Mouse (Mus musculus) spleen, adult 10 weeks (tissue): Measurements from ENCODE around the gene Kantr. TPM values are rescaled to one million over a fixed set of nuclear protein-coding genes. Genes with fewer than 3 reads are reported as not detected.

ENCODE experiments used
- polyA plus RNA-seq: library from polyadenylated mRNA; stranded (reverse); fragments of 350-450 nt; fragmentation: Illumina TruSeq; extraction: RNeasy Lipid Tissue Mini Kit (QIAGEN cat#74804); gene quantifications from one replicate; pipeline ENCODE4 v1.2.3, GENCODE M21; 2015; ENCODE audit warnings: low replicate concordance; ENCODE audit not compliant: insufficient read depth

Gene Kantr
- polyA plus RNA-seq = 20.1 TPM

GRCm38 (mm10) chrX:152326996-152327688 is at the start of gene Kantr:
Gene Kantr (minus strand): TSS chrX:152327495.

GRCm38 (mm10) chrX:152368397-152369273 is 41.3 kb upstream of the Kantr start, which contains the start of gene Gpr173:
Gene Gpr173 (minus strand): TSS chrX:152368704.

GRCm38 (mm10) chrX:152342358-152342901 is 15.1 kb upstream of the Kantr start, which contains the start of gene Tspyl2:
Gene Tspyl2 (minus strand): TSS chrX:152342425.

Other genes starting within 250 kb of the Kantr start
- 4.8 TPM for gene Iqsec2, start 183.2 kb downstream of the Kantr start, polyA plus RNA-seq
- 29.0 TPM for gene Kdm5c, start 94.5 kb downstream of the Kantr start, polyA plus RNA-seq
- gene Tspyl2, start 14.9 kb upstream of the Kantr start, polyA plus RNA-seq = 51.7 TPM
- gene Gpr173, start 41.2 kb upstream of the Kantr start, polyA plus RNA-seq = 0.94 TPM
- not detected for gene Cldn34a, start 235.8 kb upstream of the Kantr start, polyA plus RNA-seq